Mouse (Mus musculus) CH12.LX (cell line): ENCODE data around the gene Slc9a9. TPM values are rescaled to one million over a fixed set of nuclear protein-coding genes. Genes with fewer than 3 reads are reported as not detected.

Experiments used
- DNase-seq: peaks from one replicate; pipeline ENCODE4 v3.0.0-alpha.2; 2013; ENCODE audit errors: extremely low read depth
- H3K27ac ChIP-seq: 2 replicates; pipeline ENCODE4 v1.5.1; 2012; ENCODE audit warnings: low read depth, mild to moderate bottlenecking, control low read depth, moderate library complexity; ENCODE audit not compliant: insufficient read depth
- H3K27me3 ChIP-seq: replicated peaks from 2 replicates; pipeline ENCODE3; 2012; ENCODE audit warnings: inconsistent platforms
- H3K36me3 ChIP-seq, 2 experiments: replicated peaks in 1 of 2; 2 replicates each; pipeline versions ENCODE3 to v1.6.1; 2012; ENCODE audit warnings: inconsistent platforms in 1 of 2, low read length in 1 of 2, mild to moderate bottlenecking in 1 of 2, mixed read lengths in 1 of 2, moderate library complexity in 1 of 2; ENCODE audit not compliant: control insufficient read depth in 1 of 2, insufficient read depth in 1 of 2
- H3K4me1 ChIP-seq, 2 experiments: 2 replicates each; pipeline ENCODE4 v1.6.1; 2012; ENCODE audit warnings: inconsistent platforms in 1 of 2, moderate library complexity in 1 of 2; ENCODE audit not compliant: insufficient read depth in 2 of 2, control insufficient read depth in 1 of 2
- H3K4me2 ChIP-seq: 2 replicates; pipeline ENCODE4 v1.6.1; 2012; ENCODE audit warnings: low read depth, mild to moderate bottlenecking, control low read depth; ENCODE audit not compliant: poor library complexity, insufficient read depth, severe bottlenecking
- H3K4me3 ChIP-seq, 3 experiments: fragments of 150-350 bp in 1 of 3; sonication (generic) in 1 of 3; replicated peaks in 1 of 3; 2 replicates each; pipeline versions ENCODE3 to v1.5.1; 2011 to 2012; ENCODE audit warnings: low read depth in 2 of 3, low read length in 2 of 3, mild to moderate bottlenecking in 2 of 3, moderate library complexity in 2 of 3, control low read depth in 1 of 3, improper control_type of control experiment in 1 of 3, inconsistent platforms in 1 of 3, mixed read lengths in 1 of 3; ENCODE audit not compliant: poor library complexity in 1 of 3
- H3K79me2 ChIP-seq: replicated peaks from 2 replicates; pipeline ENCODE4 v1.6.1; 2012; ENCODE audit warnings: mild to moderate bottlenecking, moderate library complexity; ENCODE audit not compliant: control insufficient read depth, poor library complexity, insufficient read depth, severe bottlenecking; ENCODE audit errors: extremely low read depth
- H3K9ac ChIP-seq: 2 replicates; pipeline ENCODE4 v1.6.1; 2012; ENCODE audit warnings: low read depth, mild to moderate bottlenecking, control low read depth, moderate library complexity; ENCODE audit not compliant: insufficient read depth
- H3K9me3 ChIP-seq: replicated peaks from 2 replicates; pipeline ENCODE3; 2012; ENCODE audit warnings: low read length, inconsistent platforms, mixed read lengths
- BHLHE40 ChIP-seq: IDR thresholded peaks from 2 replicates; pipeline ENCODE4 v1.6.1; 2011; ENCODE audit warnings: mild to moderate bottlenecking, low read depth, low read length, improper control_type of control experiment
- CHD1 ChIP-seq: IDR thresholded peaks from 2 replicates; pipeline ENCODE4 v1.6.1; 2012; ENCODE audit warnings: low read depth, low read length, improper control_type of control experiment, inconsistent platforms
- E2F4 ChIP-seq: IDR thresholded peaks from 2 replicates; pipeline ENCODE4 v1.6.1; 2011; ENCODE audit warnings: low read depth, low read length, improper control_type of control experiment; ENCODE audit not compliant: insufficient replicate concordance
- EP300 ChIP-seq: IDR thresholded peaks from 2 replicates; pipeline ENCODE4 v1.6.1; 2011; ENCODE audit warnings: low read length, improper control_type of control experiment
- GABPA ChIP-seq: IDR thresholded peaks from 2 replicates; pipeline ENCODE4 v1.6.1; 2012; ENCODE audit warnings: low read depth, low read length, improper control_type of control experiment, inconsistent platforms; ENCODE audit not compliant: insufficient replicate concordance
- IRF4 ChIP-seq: IDR thresholded peaks from 2 replicates; pipeline ENCODE4 v1.6.1; 2014; ENCODE audit warnings: low read depth, mild to moderate bottlenecking, inconsistent platforms, low read length, improper control_type of control experiment
- KAT2A ChIP-seq: IDR thresholded peaks from 2 replicates; pipeline ENCODE4 v1.6.1; 2012; ENCODE audit warnings: low read length, improper control_type of control experiment, inconsistent platforms; ENCODE audit not compliant: insufficient replicate concordance
- MEF2A ChIP-seq: IDR thresholded peaks from 2 replicates; pipeline ENCODE4 v1.6.1; 2014; ENCODE audit warnings: low read depth, mild to moderate bottlenecking, inconsistent platforms, low read length, improper control_type of control experiment, borderline replicate concordance
- MXI1 ChIP-seq: IDR thresholded peaks from 2 replicates; pipeline ENCODE4 v1.6.1; 2011; ENCODE audit warnings: mild to moderate bottlenecking, low read depth, low read length, improper control_type of control experiment
- MYC ChIP-seq: IDR thresholded peaks from 2 replicates; pipeline ENCODE4 v1.6.1; 2011; ENCODE audit warnings: low read depth, mild to moderate bottlenecking, improper control_type of control experiment, low read length
- NELFE ChIP-seq: IDR thresholded peaks from 2 replicates; pipeline ENCODE4 v1.6.1; 2011; ENCODE audit warnings: low read depth, low read length, improper control_type of control experiment
- PAX5 ChIP-seq: IDR thresholded peaks from 2 replicates; pipeline ENCODE4 v1.6.1; 2012; ENCODE audit warnings: low read length, inconsistent platforms, mixed read lengths
- POLR2A ChIP-seq: IDR thresholded peaks from 2 replicates; pipeline ENCODE4 v1.6.1; 2011; ENCODE audit warnings: low read depth, mild to moderate bottlenecking, improper control_type of control experiment, low read length
- POLR2AphosphoS2 ChIP-seq: IDR thresholded peaks from 2 replicates; pipeline ENCODE4 v1.6.1; 2011; ENCODE audit warnings: low read depth, low read length, improper control_type of control experiment
- RAD21 ChIP-seq: IDR thresholded peaks from 2 replicates; pipeline ENCODE4 v1.6.1; 2011; ENCODE audit warnings: low read depth, mild to moderate bottlenecking, low read length, improper control_type of control experiment, moderate library complexity
- RCOR1 ChIP-seq: conservative IDR thresholded peaks from 2 replicates; pipeline ENCODE4 v1.6.1; 2012; ENCODE audit warnings: low read depth, mild to moderate bottlenecking, inconsistent platforms, low read length, improper control_type of control experiment
- SIN3A ChIP-seq: IDR thresholded peaks from 2 replicates; pipeline ENCODE4 v1.6.1; 2012; ENCODE audit warnings: low read length, improper control_type of control experiment, inconsistent platforms
- SMC3 ChIP-seq: IDR thresholded peaks from 2 replicates; pipeline ENCODE4 v1.6.1; 2011; ENCODE audit warnings: low read depth, low read length, improper control_type of control experiment
- TBP ChIP-seq: conservative IDR thresholded peaks from 2 replicates; pipeline ENCODE4 v1.6.1; 2011; ENCODE audit warnings: low read depth, low read length, improper control_type of control experiment
- TCF12 ChIP-seq: IDR thresholded peaks from 2 replicates; pipeline ENCODE4 v1.6.1; 2014; ENCODE audit warnings: low read depth, mild to moderate bottlenecking, inconsistent platforms, low read length, improper control_type of control experiment
- ZKSCAN1 ChIP-seq: IDR thresholded peaks from 2 replicates; pipeline ENCODE4 v1.6.1; 2012; ENCODE audit warnings: low read depth, inconsistent platforms, low read length, improper control_type of control experiment, borderline replicate concordance
- dilution Hi-C: fragments of 300-500 bp; cut with MboI; formaldehyde crosslinking; loops from 2 replicates; pipeline ENCODE4 v1.14.3; 2020; ENCODE audit warnings: low sequenced_read_pairs; ENCODE audit not compliant: extremely low pct_unique_long_range_greater_than_20kb, extremely low pct_ligation_motif_present
- in situ Hi-C: fragments of 300-500 bp; cut with MboI; formaldehyde crosslinking; loops from 3 replicates; pipeline ENCODE4 v1.14.3; 2019; ENCODE audit warnings: low sequenced_read_pairs, low pct_ligation_motif_present, low pct_unique_long_range_greater_than_20kb, mixed read lengths
- polyA plus RNA-seq: library from polyadenylated mRNA; unstranded; fragments of >175 nt; gene quantifications from 2 replicates; pipeline ENCODE4 v1.2.1, GENCODE M21; 2012; ENCODE audit warnings: low read depth; ENCODE audit not compliant: insufficient read length
- total RNA-seq, 2 experiments: library from RNA; depleted of rRNA; stranded (reverse); fragments of 300-350 nt in 1 of 2; fragments of >200 nt in 1 of 2; gene quantifications; 2 replicates each; pipeline ENCODE4 v1.2.3; 2012 to 2014

The Slc9a9 gene
- total and polyA plus RNA-seq, 3 experiments = not detected

- Histone ChIP-seq H3K4me1 (no peaks in the 10 kb centered on the region), H3K79me2 (no peaks in the 10 kb centered on the region), H3K9ac (no peak overlapping the region), H3K27me3 (no peaks in the 10 kb centered on the region), H3K4me2 (no peak overlapping the region), H3K4me3 (no peak overlapping the region), H3K9me3 (peaks cover 63% of the 10 kb centered on the region), H3K27ac (no peak overlapping the region), H3K36me3 (no peaks in the 10 kb centered on the region)
- TF ChIP-seq E2F4 (no peak), BHLHE40 (no peak), CHD1 (no peak), TCF12 (no peak), EP300 (no peak), POLR2AphosphoS2 (no peak), SMC3 (no peak), POLR2A (no peak), GABPA (no peak), MXI1 (no peak), ZKSCAN1 (no peak), IRF4 (no peak), PAX5 (no peak), TBP (no peak), NELFE (no peak), MEF2A (no peak), SIN3A (no peak), RCOR1 (no peak), MYC (no peak)
- DNase-seq = no peak
- dilution Hi-C loops (no loop called here), in situ Hi-C loops (no loop called here)
Measured at GRCm38 (mm10) chr9:94701965-94702634, 32.4 kb downstream of the Slc9a9 start.

GRCm38 (mm10) chr9:94704986-94705757, 35.5 kb downstream of the Slc9a9 start:
- in situ Hi-C loops (no loop called here), dilution Hi-C loops (no loop called here)
- Histone ChIP-seq H3K4me1 (no peaks in the 10 kb centered on the region), H3K27me3 (no peaks in the 10 kb centered on the region), H3K27ac (no peak overlapping the region), H3K9me3 (peaks cover 76% of the 10 kb centered on the region), H3K4me2 (no peak overlapping the region), H3K36me3 (no peaks in the 10 kb centered on the region), H3K9ac (no peak overlapping the region), H3K4me3 (no peak overlapping the region), H3K79me2 (no peaks in the 10 kb centered on the region)
- TF ChIP-seq KAT2A = no peak
- TF ChIP-seq RAD21 = no peak
- TF ChIP-seq GABPA = no peak
- TF ChIP-seq EP300 = no peak
- DNase-seq = no peak
